Mouse (Mus musculus) frontal cortex, adult 2 months (tissue): ENCODE data around the gene Il17rc. TPM values are rescaled to one million over a fixed set of nuclear protein-coding genes. Genes with fewer than 3 reads are reported as not detected.

Source experiments
- DNase-seq, 2 experiments: peaks; one replicate each; pipeline ENCODE4 v3.0.0; 2022; ENCODE audit warnings: low spot score in 1 of 2; ENCODE audit errors: extremely low spot score in 1 of 2
- polyA plus RNA-seq: library from polyadenylated mRNA; depleted of rRNA; stranded (reverse); fragments of >200 nt; gene quantifications from 2 replicates; pipeline ENCODE4 v1.2.3, GENCODE M21; 2012; rRNA removed

Gene Il17rc
- polyA plus RNA-seq: 6.6 and 7.4 TPM in 2 replicates

DNA sequence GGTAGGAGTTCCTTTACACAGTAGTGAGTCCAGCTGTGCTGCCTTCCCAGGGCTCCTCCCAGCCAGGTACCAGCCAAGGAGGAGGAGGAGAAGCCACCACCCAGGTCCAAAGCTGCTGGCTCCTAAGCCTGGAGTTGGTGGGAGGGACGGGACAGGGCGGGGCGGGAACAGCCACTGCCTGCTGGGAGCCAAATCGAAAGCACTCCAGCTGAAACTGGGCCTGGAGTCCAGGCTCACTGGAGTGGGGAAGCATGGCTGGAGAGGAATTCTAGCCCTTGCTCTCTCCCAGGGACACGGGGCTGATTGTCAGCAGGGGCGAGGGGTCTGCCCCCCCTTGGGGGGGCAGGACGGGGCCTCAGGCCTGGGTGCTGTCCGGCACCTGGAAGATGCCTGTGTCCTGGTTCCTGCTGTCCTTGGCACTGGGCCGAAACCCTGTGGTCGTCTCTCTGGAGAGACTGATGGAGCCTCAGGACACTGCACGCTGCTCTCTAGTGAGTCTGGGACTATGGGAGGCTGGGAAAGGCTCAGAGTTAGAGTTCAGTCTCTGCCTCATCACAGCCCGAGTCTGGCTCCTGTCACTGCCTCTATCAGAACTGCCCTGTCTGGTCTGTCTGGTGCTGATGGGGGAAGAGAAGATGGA, at the start of gene Il17rc:
Gene Il17rc, plus strand, starts transcription at position 131 of the 640 bp plus-strand sequence.
- no peak for DNase-seq

DNA sequence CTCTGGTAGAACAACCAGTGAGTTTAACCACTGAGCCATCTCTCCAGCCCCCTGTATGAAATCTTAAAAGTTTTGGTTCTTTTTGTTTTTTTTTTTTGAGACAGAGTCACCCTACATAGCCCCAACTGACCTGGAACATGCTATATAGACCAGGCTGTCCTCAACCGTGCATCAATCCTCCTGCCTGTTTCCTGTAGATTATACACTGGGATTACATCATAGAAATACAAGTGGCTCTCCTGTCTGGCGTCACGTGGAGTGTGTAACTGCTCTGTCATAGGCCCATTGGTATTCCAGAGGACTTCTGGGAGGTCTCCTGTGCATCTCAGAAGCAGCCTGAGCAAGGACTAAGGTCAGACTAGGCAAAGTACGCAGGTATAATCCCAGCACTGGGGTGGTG, 48.2 kb upstream of the Il17rc start:
- no peak for DNase-seq

DNA sequence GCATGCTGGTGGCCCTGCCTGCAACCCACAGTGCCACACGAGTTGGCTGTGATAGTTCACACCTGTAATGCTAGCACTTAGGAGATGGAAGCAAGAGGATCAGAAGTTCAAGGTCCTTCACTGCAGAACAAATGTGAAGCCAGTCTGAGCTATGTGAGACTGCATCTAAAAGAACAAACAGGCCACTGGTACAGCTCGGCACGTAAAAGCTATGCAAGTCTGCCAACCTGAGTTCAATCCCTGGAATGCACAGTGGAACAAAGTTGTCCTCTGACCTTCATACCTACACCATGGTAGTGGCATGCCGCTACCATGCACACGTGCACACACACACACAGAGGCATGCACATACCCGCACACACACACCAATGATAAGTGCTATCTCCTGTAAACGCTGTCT, 47.0 kb upstream of the Il17rc start:
- DNase-seq: peak in 1 of 2 experiments; percentile 30

DNA sequence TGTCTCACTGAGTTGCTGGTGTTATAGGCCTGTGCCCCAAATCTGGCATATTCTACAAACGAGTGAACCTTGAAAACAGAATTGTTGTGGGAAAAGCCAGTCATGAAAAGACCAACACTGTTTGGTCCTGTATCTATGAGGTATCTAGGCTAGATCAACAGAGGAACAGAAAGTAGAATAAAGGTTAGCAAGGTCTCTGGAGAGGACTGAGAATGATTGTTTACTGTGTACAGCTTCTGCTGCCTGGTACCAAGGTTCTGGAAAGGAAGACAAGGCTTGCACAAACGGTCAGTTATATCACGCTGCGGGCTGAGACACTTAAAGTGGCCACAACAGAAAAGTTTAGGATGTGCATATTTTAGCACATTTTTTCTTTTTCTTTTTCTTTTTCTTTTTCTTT, 44.5 kb upstream of the Il17rc start:
- no peak for DNase-seq

DNA sequence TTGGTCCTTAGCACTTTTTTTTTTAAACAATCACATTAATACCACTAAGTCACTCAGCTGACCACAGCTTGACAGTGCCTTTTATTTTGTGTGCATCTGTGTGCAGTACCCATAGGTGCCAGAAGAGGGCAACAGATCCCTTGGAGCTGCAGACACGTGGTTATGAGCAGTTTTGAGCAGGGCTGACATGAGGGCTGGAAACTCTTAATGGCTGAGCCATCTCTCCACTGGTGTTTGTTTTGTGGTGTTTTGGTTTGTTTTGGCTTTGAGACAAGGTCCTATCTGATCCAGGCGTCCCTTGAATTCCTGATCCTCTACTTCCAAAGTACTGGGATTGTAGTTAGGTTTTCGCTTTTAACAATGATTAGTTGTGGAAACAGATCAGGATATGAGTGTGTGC, 43.8 kb upstream of the Il17rc start:
- DNase-seq: no peak

DNA sequence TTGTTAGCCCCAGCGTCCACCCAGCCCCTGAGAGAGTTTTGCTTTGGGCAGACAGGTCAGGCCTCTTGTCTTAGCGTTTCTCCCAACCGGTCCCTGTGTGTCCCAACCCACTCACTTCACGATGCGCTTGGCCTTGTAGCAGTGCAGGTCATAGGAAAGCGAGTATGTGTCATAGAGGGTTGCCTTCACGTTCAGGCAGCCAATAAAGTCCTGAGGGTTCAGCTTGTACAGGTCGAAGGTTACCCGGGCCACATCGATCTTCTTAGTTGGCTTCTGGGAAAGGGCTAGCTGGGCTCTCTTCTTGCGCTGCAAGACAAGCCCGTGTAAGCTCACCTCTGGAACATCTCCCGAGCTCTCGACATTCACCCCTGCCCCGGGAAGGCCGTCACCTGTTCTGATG, 43.2 kb upstream of the Il17rc start:
- DNase-seq: no peak

DNA sequence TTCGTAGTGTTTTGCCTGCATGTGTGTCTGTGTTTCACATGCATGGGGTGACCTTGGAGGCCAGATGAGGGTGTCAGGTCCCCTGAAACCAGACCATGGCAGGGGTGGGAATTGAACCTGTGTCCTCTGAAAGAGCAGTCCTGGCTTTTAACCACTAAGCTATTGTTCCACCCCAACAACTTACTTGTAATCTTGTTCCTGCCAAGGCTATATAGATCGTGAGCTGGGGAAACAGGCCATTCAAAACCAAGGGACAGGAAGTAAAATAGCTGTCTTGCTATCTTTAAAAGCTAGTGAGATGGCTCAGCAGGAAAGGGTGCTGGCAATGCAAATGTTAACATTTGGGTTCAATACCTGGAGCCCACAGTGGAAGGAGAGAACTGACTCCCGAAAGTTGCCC, 41.3 kb upstream of the Il17rc start:
- no peak for DNase-seq

DNA sequence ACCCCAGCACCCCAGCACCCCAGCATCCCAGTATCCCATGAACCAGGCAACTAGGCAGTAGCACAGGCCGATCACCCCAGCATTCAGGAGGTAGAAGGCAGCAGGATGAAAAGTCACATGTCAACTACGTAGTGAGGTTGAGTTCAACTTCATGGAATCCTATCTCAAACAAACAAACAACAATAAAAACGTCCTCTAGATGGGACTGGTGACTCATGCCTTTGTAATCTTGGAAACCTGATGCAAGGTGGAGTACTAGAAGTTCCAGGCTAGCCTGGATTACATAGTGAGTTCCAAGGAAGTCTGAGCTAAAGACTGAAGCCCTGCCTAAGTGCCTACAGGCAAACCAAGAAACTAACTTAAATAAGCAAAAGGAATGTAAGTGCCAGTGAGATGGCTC, 40.4 kb upstream of the Il17rc start:
- DNase-seq: no peak

DNA sequence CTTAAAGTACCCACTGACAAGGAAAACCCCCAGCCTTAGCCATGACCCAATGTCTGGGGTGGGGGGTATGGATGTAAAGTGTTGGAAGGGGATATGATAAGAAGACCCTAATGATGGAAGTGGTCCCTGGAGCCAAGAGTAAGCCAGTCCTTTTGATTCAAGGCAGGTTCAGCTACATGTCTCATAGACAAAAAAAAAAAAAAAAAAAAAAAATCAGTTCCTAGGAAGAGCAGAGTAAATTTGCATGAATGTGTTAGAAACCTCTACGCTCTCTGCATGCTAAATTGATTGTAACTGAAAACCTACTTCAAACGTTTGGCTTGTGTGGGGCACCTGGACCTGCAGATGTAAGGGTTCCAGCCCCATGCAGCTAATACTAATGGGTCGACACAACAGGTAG, 39.4 kb upstream of the Il17rc start:
- no peak for DNase-seq

DNA sequence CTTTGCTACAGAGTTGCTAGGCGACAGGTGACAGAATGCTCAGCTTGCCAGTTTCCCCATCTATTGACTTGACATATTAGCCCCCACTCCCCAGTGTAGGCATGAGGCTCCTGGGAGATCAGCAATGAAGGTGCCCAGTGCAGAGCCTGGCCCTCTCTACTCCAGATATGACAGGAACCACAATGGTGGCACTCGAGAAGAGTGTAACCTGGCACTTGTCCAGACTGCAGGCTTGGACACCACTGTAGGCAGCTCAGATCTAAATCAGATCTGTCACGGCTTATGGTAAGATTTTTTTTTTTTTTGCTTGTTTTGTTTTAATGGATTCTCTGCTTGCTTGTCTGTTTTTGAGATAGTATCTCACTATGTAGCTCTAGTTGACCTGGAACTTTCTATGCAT, 37.6 kb upstream of the Il17rc start:
- DNase-seq: no peak

DNA sequence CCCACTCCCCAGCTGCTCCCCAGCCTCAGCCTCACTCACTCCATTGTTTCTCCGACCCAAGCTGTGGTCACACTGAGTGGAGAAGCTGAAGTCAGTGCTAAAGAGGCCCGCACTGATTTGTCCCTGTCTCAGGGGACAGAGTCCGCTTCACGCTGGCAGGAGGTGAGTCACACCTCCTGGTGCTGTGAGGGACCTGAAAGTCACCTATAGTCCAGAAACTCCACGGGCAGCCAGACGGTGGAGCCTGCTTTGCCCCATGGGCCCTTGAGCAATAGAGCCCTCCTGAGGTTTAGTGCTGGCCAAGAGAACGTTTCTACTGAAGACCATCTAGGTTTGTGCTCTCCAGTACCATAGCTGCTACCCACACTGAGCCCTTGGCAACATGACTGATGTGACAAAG, 36.5 kb upstream of the Il17rc start:
- DNase-seq: no peak

DNA sequence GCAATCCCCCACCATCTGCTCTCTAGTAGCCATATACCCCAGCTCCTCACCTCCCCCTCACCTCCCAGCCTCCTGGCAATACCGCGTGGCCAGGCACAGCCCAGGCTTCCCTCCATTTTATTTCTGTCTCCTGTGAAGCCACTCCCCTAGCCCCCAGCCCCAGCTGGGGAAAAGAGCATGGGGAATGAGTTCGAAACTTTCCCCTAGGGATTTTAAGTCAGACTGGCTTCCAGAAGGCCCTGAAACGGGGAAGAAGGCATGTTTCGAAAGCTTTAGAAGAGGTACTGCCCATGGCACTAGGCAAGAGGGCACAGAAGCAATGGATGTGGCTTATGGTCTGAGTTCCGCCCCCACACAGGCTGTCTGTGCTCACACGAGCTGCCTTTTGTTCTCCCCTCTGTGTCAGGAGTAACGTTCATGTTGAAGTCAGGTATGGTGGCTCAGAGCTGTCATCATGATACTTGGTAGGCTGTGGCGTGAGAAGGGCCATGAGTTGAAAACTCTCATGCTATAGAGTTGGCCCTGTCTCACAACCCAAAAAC, 35.5 kb upstream of the Il17rc start, which contains the start of gene Cidec:
Gene Cidec, minus strand, starts transcription at position 97 of the 542 bp plus-strand sequence.
- no peak for DNase-seq

DNA sequence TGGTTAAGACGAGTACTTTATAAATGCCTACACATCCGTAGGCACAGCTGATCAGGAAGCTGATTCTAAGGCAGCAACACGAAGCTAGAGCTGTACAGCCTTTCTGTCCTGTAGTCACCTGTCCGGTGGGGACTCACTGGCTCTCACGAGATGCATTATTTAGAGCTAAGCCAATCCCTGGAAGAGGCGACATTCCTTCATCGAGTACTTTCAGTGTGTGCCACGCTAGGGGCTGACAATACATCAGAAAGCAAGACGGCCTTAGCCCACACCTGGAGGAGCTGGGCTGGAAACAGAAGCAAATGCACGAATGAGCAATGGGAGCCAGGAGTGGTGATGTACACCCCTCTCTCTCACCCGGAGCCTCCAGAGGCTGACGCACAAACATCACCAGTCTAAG, 34.1 kb upstream of the Il17rc start:
- no peak for DNase-seq

DNA sequence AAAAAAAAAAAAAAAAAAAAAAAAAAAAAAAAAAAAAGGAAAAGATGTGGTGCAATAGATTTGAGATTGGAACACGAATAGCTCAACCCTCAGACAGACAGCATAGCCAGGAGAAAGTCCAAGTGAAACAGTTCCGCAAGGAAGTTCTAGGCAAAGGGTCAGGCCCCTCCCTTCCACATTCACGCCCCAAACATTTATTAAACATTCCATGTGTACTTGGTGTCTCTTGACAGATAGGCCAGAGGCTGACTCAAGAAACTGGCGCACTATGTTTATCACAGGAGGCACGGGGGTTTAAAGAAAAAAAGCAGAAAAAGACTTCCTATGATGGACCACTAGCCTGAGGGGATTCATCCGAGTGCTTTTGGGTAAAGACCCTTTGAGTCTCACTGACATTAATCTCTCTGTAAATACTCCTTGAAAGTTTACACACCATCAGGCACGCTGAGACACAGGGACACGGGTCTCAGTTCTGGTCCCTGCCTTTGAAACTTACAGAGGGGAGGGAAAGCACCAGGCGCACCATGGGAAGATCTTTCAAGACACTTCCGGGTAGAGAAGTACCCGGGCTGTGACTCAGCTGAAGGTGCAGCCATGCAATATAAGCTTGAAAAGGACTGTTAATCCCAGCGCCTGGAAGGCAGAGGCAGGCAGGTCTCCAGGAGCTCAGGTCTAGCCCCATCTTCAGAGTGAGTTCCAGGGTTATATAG, 32.4 kb upstream of the Il17rc start:
- DNase-seq: no peak

DNA sequence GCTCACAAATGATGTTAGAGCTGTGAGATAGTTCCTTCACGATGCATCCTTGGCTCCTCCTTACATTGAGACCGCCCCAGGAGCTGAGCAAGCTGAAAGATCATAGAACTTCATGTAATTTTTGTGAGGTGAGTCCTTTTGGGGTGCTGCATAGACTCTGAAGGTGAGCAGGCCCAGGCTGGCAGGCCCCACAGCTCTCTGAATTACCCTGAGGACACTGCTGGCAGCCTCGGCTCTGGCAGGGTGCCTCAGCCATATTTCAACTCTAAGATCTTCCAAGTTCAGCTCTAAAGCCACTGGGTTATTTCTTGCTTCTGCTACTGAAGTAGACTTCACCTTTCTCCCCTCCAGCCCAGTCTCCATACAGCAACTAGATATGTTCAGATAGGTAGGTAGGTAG, 30.5 kb upstream of the Il17rc start:
- DNase-seq: no peak

DNA sequence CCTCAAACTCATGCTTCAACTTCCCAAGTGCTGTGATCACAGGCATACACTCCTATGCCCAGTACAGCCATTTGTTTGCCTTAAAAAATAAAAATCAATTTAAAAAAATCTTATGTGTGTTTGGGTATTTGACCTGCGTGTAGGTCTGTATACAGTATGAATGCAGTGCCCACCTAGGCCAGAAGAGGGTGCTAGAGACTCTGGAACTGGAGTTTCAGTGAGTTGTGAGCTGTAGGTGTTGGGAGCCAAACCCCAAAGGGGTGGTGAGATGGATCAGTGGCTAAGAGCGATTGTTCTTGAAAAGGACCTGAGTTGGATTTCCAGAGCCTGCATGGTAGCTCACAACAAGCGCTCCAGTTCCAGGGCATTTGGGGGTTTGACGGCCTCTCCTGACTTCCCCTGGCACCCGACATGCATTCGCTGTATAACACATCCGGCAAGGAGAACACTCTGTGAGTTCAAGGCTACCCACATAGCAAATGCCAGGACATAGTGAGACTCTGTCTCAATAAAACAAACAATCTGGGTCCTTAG, 30.0 kb upstream of the Il17rc start:
- peak in 1 of 2 experiments; percentile 84 for DNase-seq

DNA sequence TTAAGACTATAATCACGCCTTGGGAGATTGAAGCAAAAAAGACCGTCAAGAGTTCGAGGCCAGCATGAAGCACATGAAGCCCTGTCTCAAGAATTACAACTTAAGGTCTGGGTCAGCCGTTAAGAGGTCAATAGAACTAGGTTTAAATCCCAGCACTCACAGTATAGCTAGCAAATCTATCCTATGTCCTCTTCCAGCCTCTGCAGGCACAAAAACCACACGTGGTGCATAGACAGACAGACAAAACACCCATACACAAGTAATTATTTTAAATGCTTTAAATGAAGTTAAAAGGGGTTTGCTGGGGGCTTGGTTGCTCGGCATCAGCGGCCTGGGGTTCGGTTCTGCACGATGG, 29.2 kb upstream of the Il17rc start:
- DNase-seq: no peak

DNA sequence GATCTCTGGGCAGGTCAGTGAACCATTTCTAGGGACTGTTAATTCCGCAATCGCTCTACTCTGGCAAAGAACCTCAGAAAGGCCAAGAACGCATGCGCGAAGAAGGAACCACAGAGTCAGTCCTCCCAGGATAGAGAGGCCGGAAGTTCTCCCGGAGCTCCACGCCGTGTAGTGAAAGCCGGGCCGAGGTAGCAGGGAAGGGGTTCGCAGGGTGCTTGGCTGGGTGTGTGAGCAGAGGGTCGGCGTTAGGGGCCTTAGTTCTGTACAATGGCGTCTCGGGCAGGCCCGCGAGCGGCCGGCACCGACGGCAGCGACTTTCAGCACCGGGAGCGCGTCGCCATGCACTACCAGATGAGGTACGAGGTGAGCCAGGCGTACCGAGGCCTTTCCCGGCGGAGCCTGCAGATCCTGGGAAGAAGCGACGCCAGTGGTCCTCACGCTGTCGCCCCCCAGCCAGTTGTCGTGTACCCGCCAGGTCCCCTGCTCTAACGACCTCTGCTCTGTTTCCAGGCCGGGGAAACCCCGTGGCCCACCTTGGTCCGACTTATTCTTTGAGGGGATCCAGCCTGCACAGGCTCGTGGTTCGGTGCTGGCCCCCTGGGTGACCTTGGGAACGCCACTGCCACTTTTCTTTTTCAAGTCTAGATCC, 28.7 kb upstream of the Il17rc start, which contains the start of gene Jagn1:
Gene Jagn1, plus strand, starts transcription at position 128 of the 649 bp plus-strand sequence.
- DNase-seq: peak; percentile 85 to 96

DNA sequence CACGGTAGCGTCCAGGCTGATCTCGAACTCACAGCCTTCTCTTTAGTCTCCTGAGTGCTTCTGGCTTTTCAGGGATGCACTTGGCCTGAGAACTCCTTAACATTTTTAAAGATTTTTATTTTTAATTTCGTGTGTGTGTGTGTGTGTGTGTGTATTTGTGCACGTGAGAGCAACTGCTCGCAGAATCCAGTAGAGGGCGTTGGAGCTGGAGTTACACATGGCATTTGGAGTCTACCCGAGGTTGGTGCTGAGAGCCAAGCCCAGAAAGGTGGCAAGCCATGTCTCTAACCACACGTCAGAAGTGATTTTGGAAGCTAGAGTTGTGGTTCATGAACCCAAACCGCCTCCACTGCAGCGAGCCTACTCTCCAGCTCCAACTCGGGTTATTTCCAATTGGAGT, 28.1 kb upstream of the Il17rc start:
- peak in 1 of 2 experiments; percentile 6 for DNase-seq

DNA sequence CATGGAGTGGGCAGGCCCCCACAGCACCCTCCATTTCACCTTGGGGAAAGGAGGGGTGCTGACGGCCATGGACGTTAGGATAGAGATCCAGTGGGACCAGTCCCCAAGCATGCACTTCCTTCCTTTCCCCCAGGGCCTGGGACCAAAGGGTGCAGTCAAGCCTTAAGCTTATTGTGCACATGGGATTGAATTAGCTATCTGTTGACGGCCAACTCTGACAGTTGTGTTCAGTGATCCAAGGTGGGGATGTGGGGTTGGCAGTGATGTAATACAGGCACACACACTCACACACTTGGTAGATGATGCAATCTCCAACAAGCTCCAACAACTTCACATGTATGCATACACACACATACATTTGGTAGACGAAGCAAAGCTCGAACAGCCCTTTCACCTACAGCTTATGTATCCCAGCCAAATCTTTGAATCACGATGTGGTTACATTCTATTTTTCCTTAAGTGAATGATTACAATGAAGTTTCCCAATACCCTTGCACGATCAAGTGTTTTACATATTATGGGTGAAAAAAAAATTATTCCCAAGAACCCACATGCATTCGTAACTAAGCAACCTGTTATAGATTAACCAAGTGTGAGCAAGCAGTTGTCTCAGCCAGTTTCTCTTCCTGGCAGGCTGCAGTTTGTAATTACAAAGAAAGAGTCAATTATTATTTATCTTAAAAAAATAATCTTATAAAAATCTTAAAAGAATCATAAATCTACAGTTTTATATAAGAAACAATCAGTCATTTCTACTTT, 26.8 kb upstream of the Il17rc start:
- DNase-seq: no peak

DNA sequence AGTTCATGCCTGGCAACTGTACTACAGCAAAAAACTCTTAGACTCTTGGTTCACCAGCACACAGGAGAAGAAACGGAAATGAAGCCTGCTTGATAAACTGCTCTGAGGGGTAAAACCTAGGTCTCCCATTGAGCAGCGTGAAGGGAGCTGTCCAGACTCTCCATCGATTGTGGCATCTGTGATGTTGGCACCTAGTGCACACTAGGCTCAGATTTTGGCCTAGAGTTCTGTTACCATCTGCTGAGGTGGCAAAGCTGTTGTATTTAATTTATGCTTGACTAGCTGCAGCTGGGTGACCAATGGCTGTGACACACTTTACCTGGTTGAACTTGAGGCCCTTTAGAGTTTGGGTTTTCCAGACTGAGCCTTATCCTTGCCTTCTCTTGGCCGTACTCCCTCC, 23.6 kb upstream of the Il17rc start:
- no peak for DNase-seq
